Mouse (Mus musculus) midbrain, embryonic 16.5 days (tissue): ENCODE measurements at regions not wholly inside any gene's neighbourhood (a gene's known extent, or its start where the extent isn't known, plus 50 kb on each side); places are given as distances from the start of the nearest gene placed in this dataset.
A peak's percentile ranks its signal among the peaks of the same experiment; 100 is the strongest.

Experiments used
- ATAC-seq: fragments of 200-750 bp; cut with Nextera tagmentation; 2 replicates; pipeline ENCODE4 v1.8.0; 2017; ENCODE audit warnings: moderate TSS enrichment
- H3K27ac ChIP-seq: fragments of 300-500 bp; sonication (generic); 2 replicates; pipeline ENCODE4 v1.5.1; 2014; ENCODE audit warnings: mild to moderate bottlenecking, low read length, mixed read lengths
- H3K27me3 ChIP-seq: fragments of 300-500 bp; sonication (generic); 2 replicates; pipeline ENCODE4 v1.6.1; 2014; ENCODE audit warnings: low read depth, low read length, mixed read lengths; ENCODE audit not compliant: control insufficient read depth, insufficient read depth
- H3K36me3 ChIP-seq: fragments of 300-500 bp; sonication (generic); 2 replicates; pipeline ENCODE4 v1.6.1; 2014; ENCODE audit warnings: mild to moderate bottlenecking, low read length, moderate library complexity, mixed read lengths; ENCODE audit not compliant: control insufficient read depth, insufficient read depth
- H3K4me1 ChIP-seq: fragments of 300-500 bp; sonication (generic); 2 replicates; pipeline ENCODE4 v1.6.1; 2014; ENCODE audit warnings: mild to moderate bottlenecking, low read length, mixed read lengths; ENCODE audit not compliant: control insufficient read depth, insufficient read depth
- H3K4me2 ChIP-seq: fragments of 300-500 bp; sonication (generic); 2 replicates; pipeline ENCODE4 v1.6.1; 2014; ENCODE audit warnings: mild to moderate bottlenecking, low read length, mixed read lengths
- H3K4me3 ChIP-seq: fragments of 300-500 bp; sonication (generic); 2 replicates; pipeline ENCODE4 v1.5.1; 2014; ENCODE audit warnings: low read depth, mild to moderate bottlenecking, low read length, moderate library complexity, mixed read lengths
- H3K9ac ChIP-seq: fragments of 300-500 bp; sonication (generic); 2 replicates; pipeline ENCODE4 v1.6.1; 2014; ENCODE audit warnings: low read depth, low read length, mixed read lengths
- H3K9me3 ChIP-seq: fragments of 300-500 bp; sonication (generic); replicated peaks from 2 replicates; pipeline ENCODE4 v1.6.1; 2014; ENCODE audit warnings: mild to moderate bottlenecking, low read length, mixed read lengths; ENCODE audit not compliant: control insufficient read depth, poor library complexity, severe bottlenecking
- WGBS: fragments of 180-500 bp; shearing (Covaris S2); extraction: QIAGEN DNeasy Blood & Tissue Kit; methylation state at CpG from one replicate; pipeline ENCODE4 v1.1.7; 2014; 5-methylcytosine and 5-hydroxymethylcytosine counted together

GRCm38 (mm10) chr11:23124198-23124951 is 117.0 kb downstream of the Fam161a start:
- Histone ChIP-seq H3K9ac (peak overlapping the region; percentile 47), H3K4me3 (peak overlapping the region; percentile 43), H3K4me2 (peak overlapping the region; percentile 64), H3K27ac (no peak overlapping the region), H3K4me1 (peaks cover 4% of the 10 kb centered on the region), H3K36me3 (no peaks in the 10 kb centered on the region), H3K9me3 (no peaks in the 10 kb centered on the region), H3K27me3 (no peaks in the 10 kb centered on the region)
- WGBS = 2% methylated on average over 25 of the region's 25 CpGs
- peak; percentile 99 for ATAC-seq

DNA sequence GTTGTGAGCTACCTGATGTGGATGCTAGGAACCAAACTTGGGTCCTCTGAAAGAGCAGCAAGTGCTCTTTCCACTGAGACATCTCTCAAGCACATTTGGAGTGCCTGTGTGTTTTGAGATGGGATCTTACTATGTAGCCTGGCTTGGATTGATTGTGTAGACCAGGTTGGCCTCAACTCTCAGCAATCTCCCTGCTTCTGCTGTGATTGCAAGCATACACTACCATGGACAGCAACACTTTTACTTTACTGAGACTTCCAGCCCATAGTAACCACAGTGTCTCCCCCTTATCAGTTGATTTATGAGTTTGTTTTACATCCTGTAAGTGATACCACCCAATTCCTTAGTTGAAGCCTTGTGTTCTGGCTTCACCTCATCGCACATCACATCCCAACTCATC is 123.8 kb downstream of the Fam161a start:
- Histone ChIP-seq H3K4me1 (no peaks in the 10 kb centered on the region), H3K4me3 (no peak overlapping the region), H3K9me3 (no peaks in the 10 kb centered on the region), H3K4me2 (no peak overlapping the region), H3K9ac (no peak overlapping the region), H3K36me3 (no peaks in the 10 kb centered on the region), H3K27me3 (no peaks in the 10 kb centered on the region), H3K27ac (no peak overlapping the region)
- no peak for ATAC-seq
- WGBS = 63% methylated on average over 1 of the region's 1 CpGs

DNA sequence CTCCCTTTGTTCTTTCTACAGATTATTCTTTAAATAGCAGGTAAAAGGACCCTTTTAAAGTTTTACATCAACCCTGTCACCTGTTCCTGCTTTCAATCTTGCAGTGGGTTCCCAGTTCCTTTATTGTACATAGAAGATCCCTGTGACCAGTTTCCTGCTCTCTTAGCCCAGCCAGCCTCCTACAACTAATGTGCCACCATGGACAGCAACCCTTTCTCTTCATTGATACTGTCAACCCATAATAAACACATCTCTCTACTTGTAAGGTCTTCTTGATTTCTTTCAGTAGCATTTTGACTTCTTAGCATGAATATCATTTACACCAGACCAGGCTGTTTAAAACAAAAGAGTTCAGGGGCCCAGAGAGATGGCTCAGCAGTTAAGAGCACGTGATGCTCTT is 124.2 kb upstream of the Xpo1 start:
- no peaks in the 10 kb centered on the region for H3K9me3 ChIP-seq
- WGBS = 67% methylated on average over 1 of the region's 1 CpGs
- H3K4me3 ChIP-seq = no peak overlapping the region
- H3K36me3 ChIP-seq = no peaks in the 10 kb centered on the region
- no peaks in the 10 kb centered on the region for H3K27me3 ChIP-seq
- H3K4me2 ChIP-seq = no peak overlapping the region
- no peaks in the 10 kb centered on the region for H3K4me1 ChIP-seq
- H3K9ac ChIP-seq = no peak overlapping the region
- ATAC-seq = no peak
- H3K27ac ChIP-seq = no peak overlapping the region

DNA sequence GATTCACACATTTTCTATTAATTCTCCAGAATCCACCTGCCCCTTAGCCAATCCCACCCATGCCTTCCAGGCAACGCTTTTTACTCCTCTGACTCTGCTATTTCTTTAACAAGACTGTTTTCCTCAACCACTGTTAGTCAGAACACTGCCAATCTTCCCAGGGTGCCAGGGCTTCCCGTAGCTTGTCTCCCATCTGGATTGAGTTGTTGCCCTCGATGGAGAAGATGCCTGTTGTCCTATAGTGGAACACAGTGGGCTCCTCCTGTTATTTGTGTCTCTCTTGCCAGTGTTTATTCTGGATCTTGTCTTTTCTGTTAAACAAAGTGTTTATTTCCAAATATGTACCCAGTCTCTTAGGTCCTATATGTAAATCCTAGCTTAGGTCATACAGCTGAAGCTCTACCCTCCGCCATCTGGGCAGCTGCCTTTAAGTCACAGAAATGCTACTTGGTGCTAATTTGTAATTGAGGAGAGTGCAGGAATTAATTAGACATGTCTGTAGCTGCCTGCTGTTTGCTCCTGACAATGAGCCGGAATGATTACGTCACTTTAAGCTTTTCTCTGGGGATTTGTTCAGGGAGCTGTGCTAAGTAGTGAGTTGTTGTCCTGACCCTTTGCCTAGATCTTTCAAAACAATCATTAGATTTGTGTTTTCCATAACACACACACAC is 115.3 kb upstream of the Xpo1 start:
- Histone ChIP-seq H3K9ac (peak overlapping the region; percentile 32; the same call in 1 of the 2 replicates), H3K27ac (no peak overlapping the region), H3K36me3 (no peaks in the 10 kb centered on the region), H3K9me3 (no peaks in the 10 kb centered on the region), H3K4me1 (peaks cover 5% of the 10 kb centered on the region; the same call in 1 of the 2 replicates), H3K4me3 (no peak overlapping the region), H3K4me2 (no peak overlapping the region), H3K27me3 (no peaks in the 10 kb centered on the region)
- ATAC-seq = peak; percentile 76
- WGBS = 28% methylated on average over 6 of the region's 6 CpGs

DNA sequence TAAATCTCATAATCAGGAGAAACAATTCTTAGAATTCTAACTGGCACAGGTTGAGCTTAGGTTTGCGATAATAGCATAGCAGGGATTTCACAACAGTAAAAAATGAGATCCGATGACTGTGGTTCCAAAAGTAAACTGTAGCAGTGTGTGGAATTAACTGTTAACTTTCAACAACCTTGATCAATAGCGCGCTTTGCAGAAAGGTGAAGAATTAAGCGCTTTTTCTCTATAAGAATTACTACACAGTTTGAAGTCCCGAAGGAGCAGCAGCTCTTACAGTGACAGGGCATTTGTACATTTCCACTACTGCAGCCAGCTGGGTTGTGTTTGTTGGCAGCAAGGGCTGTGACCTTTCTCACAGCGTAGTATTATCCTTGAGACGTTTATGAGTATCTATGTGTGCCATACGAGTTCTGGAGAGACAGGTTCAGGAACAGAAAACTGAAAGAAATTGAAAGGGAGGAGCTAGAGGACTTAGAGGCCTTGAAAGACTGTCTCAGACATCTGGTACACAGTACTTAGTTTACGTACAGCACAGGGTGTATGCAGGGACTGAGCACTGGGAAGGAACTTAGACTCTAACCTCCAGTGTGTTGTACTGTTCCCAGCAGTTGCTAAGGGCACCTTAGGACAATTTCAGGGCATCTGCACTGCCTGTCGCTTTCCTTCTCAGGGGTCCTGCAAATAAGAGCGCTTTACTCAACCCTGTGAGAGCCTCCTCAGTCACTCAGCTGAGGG is 114.6 kb upstream of the Xpo1 start:
- H3K27ac ChIP-seq = no peak overlapping the region
- WGBS = 54% methylated on average over 12 of the region's 12 CpGs

DNA sequence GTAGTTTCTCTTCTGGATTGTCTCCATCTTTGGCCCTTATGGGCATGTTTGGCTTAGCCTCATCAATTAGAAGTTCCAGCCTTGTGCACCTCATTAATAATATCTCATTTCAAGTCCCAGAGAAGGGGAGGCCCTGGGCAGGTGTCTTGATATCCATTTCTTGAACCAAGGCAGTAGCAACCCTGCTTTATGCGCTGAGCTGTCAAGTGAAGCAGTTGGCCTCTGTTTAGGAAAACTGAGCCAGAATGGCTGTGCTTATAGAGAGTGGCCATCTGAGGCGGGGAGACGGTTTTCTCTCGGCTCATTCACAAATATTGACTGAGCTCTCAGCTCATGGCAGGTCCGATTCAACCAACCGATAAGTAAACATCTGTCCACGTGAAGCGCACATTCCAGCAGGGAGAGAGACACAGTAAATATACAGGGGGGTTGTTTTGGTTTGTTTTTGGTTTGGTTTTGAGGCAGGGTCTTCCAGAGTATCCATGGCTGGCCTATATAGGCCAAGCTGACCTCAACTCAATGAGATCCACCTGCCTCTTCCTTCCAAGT is 107.7 kb upstream of the Xpo1 start:
- no peaks in the 10 kb centered on the region for H3K36me3 ChIP-seq
- no peak overlapping the region for H3K27ac ChIP-seq
- H3K4me1 ChIP-seq = no peaks in the 10 kb centered on the region
- H3K9me3 ChIP-seq = no peaks in the 10 kb centered on the region
- H3K9ac ChIP-seq = no peak overlapping the region
- ATAC-seq = no peak
- H3K4me2 ChIP-seq = no peak overlapping the region
- no peaks in the 10 kb centered on the region for H3K27me3 ChIP-seq
- WGBS = 78% methylated on average over 8 of the region's 8 CpGs
- H3K4me3 ChIP-seq = no peak overlapping the region

More for the DNA sequence above, 114.6 kb upstream of the Xpo1 start:
- H3K4me2 ChIP-seq = no peak overlapping the region
- no peaks in the 10 kb centered on the region for H3K36me3 ChIP-seq
- peak overlapping the region; percentile 32; the same call in 1 of the 2 replicates for H3K9ac ChIP-seq
- no peaks in the 10 kb centered on the region for H3K27me3 ChIP-seq
- H3K9me3 ChIP-seq = no peaks in the 10 kb centered on the region
- peaks cover 5% of the 10 kb centered on the region; the same call in 1 of the 2 replicates for H3K4me1 ChIP-seq
- 0 out of 2 replicates have a peak, but pooled peaks have one; percentile 48 for ATAC-seq
- no peak overlapping the region for H3K4me3 ChIP-seq

- no peak for ATAC-seq
- H3K27me3 ChIP-seq = no peaks in the 10 kb centered on the region
- 66% methylated on average over 5 of the region's 5 CpGs for WGBS
These were observed 106.1 kb upstream of the Xpo1 start for GRCm38 (mm10) chr11:23149556-23150244.

DNA sequence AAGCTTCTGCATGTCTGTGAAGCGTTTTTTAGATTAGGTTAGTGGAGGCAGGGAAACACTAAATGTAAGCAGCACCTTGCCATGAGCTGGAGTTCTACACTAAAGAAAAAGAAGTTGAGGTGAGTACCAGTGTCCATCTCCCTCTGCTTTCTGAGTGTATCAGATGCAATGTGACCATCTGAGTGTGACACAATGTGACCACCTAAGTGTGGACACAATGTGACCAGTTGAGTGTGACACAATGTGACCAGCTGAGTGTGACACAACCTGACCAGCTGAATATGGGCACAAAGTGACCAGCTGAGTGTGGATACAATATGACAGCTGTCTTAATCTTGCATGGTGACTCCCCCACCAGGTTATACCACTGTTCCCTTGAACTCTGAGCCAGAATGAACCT is 101.0 kb upstream of the Xpo1 start:
- Histone ChIP-seq H3K4me1 (no peaks in the 10 kb centered on the region), H3K27me3 (no peaks in the 10 kb centered on the region), H3K36me3 (no peaks in the 10 kb centered on the region), H3K4me3 (no peak overlapping the region), H3K27ac (no peak overlapping the region), H3K4me2 (no peak overlapping the region), H3K9ac (no peak overlapping the region), H3K9me3 (no peaks in the 10 kb centered on the region)
- WGBS = 47% methylated on average over 1 of the region's 1 CpGs
- ATAC-seq = no peak

More at GRCm38 (mm10) chr11:23149556-23150244, 106.1 kb upstream of the Xpo1 start:
- no peak overlapping the region for H3K4me2 ChIP-seq
- no peaks in the 10 kb centered on the region for H3K9me3 ChIP-seq
- no peaks in the 10 kb centered on the region for H3K4me1 ChIP-seq
- H3K27ac ChIP-seq = no peak overlapping the region
- no peaks in the 10 kb centered on the region for H3K36me3 ChIP-seq
- no peak overlapping the region for H3K4me3 ChIP-seq
- H3K9ac ChIP-seq = no peak overlapping the region
